Mouse (Mus musculus) lung, embryonic 15.5 days (tissue): ENCODE measurements at regions not wholly inside any gene's neighbourhood (a gene's known extent, or its start where the extent isn't known, plus 50 kb on each side); places are given as distances from the start of the nearest gene placed in this dataset.

Experiments used
- ATAC-seq: fragments of 200-750 bp; cut with Nextera tagmentation; 2 replicates; pipeline ENCODE4 v1.8.0; 2017; ENCODE audit warnings: moderate number of reproducible peaks, borderline replicate concordance; ENCODE audit not compliant: low FRiP score, low TSS enrichment; ENCODE audit errors: extremely low read depth
- H3K27ac ChIP-seq: fragments of 300-500 bp; sonication (generic); 2 replicates; pipeline ENCODE4 v1.5.1; 2015; ENCODE audit warnings: moderate library complexity, mild to moderate bottlenecking, inconsistent platforms
- H3K27me3 ChIP-seq: fragments of 300-500 bp; sonication (generic); 2 replicates; pipeline ENCODE4 v1.6.1; 2015; ENCODE audit warnings: inconsistent platforms
- H3K36me3 ChIP-seq: fragments of 300-500 bp; sonication (generic); 2 replicates; pipeline ENCODE4 v1.6.1; 2015; ENCODE audit warnings: inconsistent platforms
- H3K4me1 ChIP-seq: fragments of 300-500 bp; sonication (generic); 2 replicates; pipeline ENCODE4 v1.6.1; 2015; ENCODE audit warnings: inconsistent platforms
- H3K4me2 ChIP-seq: fragments of 300-500 bp; sonication (generic); 2 replicates; pipeline ENCODE4 v1.6.1; 2015; ENCODE audit warnings: inconsistent platforms, mild to moderate bottlenecking, moderate library complexity
- H3K4me3 ChIP-seq: fragments of 300-500 bp; sonication (generic); 2 replicates; pipeline ENCODE4 v1.5.1; 2015; ENCODE audit warnings: mild to moderate bottlenecking, inconsistent platforms
- H3K9ac ChIP-seq: fragments of 300-500 bp; sonication (generic); 2 replicates; pipeline ENCODE4 v1.6.1; 2015; ENCODE audit warnings: inconsistent platforms
- H3K9me3 ChIP-seq: fragments of 300-500 bp; sonication (generic); 2 replicates; pipeline ENCODE4 v1.6.1; 2016; ENCODE audit warnings: inconsistent platforms
- WGBS: fragments of 180-500 bp; shearing (Covaris S2); methylation state at CpG from one replicate; pipeline ENCODE4 v1.1.7; 2015; 5-methylcytosine and 5-hydroxymethylcytosine counted together

GRCm38 (mm10) chr3:9373896-9374295, 236.0 kb downstream of the Zfp704 start:
- H3K4me3 ChIP-seq = no peak overlapping the region
- WGBS = 47% methylated on average over 1 of the region's 1 CpGs
- H3K4me2 ChIP-seq = no peak overlapping the region

GRCm38 (mm10) chr3:9370096-9370495, 239.8 kb downstream of the Zfp704 start:
- H3K4me3 ChIP-seq = no peak overlapping the region
- ATAC-seq = no peak
- H3K9ac ChIP-seq = no peak overlapping the region
- H3K9me3 ChIP-seq = no peaks in the 10 kb centered on the region
- H3K4me2 ChIP-seq = no peak overlapping the region
- no peaks in the 10 kb centered on the region for H3K36me3 ChIP-seq
- no peak overlapping the region for H3K27ac ChIP-seq
- no peaks in the 10 kb centered on the region for H3K4me1 ChIP-seq
- H3K27me3 ChIP-seq = no peaks in the 10 kb centered on the region
- WGBS = 79% methylated on average over 2 of the region's 2 CpGs

More at GRCm38 (mm10) chr3:9373896-9374295, 236.0 kb downstream of the Zfp704 start:
- Histone ChIP-seq H3K27me3 (no peaks in the 10 kb centered on the region), H3K4me1 (no peaks in the 10 kb centered on the region), H3K36me3 (no peaks in the 10 kb centered on the region), H3K9me3 (no peaks in the 10 kb centered on the region), H3K27ac (no peak overlapping the region), H3K9ac (no peak overlapping the region)
- no peak for ATAC-seq

- Histone ChIP-seq H3K36me3 (no peaks in the 10 kb centered on the region), H3K27ac (no peak overlapping the region), H3K4me2 (no peak overlapping the region), H3K4me3 (no peak overlapping the region), H3K9ac (no peak overlapping the region), H3K4me1 (no peaks in the 10 kb centered on the region), H3K9me3 (no peaks in the 10 kb centered on the region), H3K27me3 (no peaks in the 10 kb centered on the region)
- WGBS = 75% methylated on average over 9 of the region's 9 CpGs
- no peak for ATAC-seq
Observed at GRCm38 (mm10) chr3:9365791-9366190, 244.1 kb downstream of the Zfp704 start.

- 91% methylated on average over 8 of the region's 8 CpGs for WGBS
- Histone ChIP-seq H3K27ac (no peak overlapping the region), H3K9me3 (no peaks in the 10 kb centered on the region), H3K27me3 (no peaks in the 10 kb centered on the region), H3K36me3 (no peaks in the 10 kb centered on the region), H3K9ac (no peak overlapping the region), H3K4me2 (no peak overlapping the region), H3K4me1 (no peaks in the 10 kb centered on the region), H3K4me3 (no peak overlapping the region)
- ATAC-seq = no peak
Observed at GRCm38 (mm10) chr3:9359186-9359585, 250.7 kb downstream of the Zfp704 start.

- Histone ChIP-seq H3K9me3 (no peaks in the 10 kb centered on the region), H3K4me1 (no peaks in the 10 kb centered on the region), H3K27ac (no peak overlapping the region), H3K4me3 (no peak overlapping the region), H3K36me3 (no peaks in the 10 kb centered on the region), H3K9ac (no peak overlapping the region), H3K4me2 (no peak overlapping the region), H3K27me3 (no peaks in the 10 kb centered on the region)
- 41% methylated on average over 12 of the region's 12 CpGs for WGBS
- no peak for ATAC-seq
Observed at GRCm38 (mm10) chr3:9358111-9358510, 251.8 kb downstream of the Zfp704 start.

- H3K27me3 ChIP-seq = no peaks in the 10 kb centered on the region
- no peak overlapping the region for H3K4me3 ChIP-seq
- no peaks in the 10 kb centered on the region for H3K36me3 ChIP-seq
- H3K4me1 ChIP-seq = no peaks in the 10 kb centered on the region
- WGBS = 75% methylated on average over 2 of the region's 2 CpGs
- H3K9me3 ChIP-seq = no peaks in the 10 kb centered on the region
- H3K9ac ChIP-seq = no peak overlapping the region
- H3K27ac ChIP-seq = no peak overlapping the region
- H3K4me2 ChIP-seq = no peak overlapping the region
- ATAC-seq = no peak
Observed at GRCm38 (mm10) chr3:9357639-9358038, 252.2 kb downstream of the Zfp704 start.

GRCm38 (mm10) chr3:9355875-9356274, 254.0 kb downstream of the Zfp704 start:
- Histone ChIP-seq H3K27ac (no peak overlapping the region), H3K27me3 (no peaks in the 10 kb centered on the region), H3K4me1 (no peaks in the 10 kb centered on the region), H3K36me3 (no peaks in the 10 kb centered on the region), H3K9ac (no peak overlapping the region), H3K9me3 (no peaks in the 10 kb centered on the region), H3K4me3 (no peak overlapping the region), H3K4me2 (no peak overlapping the region)
- WGBS = 58% methylated on average over 4 of the region's 4 CpGs
- no peak for ATAC-seq

- H3K27ac ChIP-seq = no peak overlapping the region
- H3K4me2 ChIP-seq = no peak overlapping the region
- H3K36me3 ChIP-seq = no peaks in the 10 kb centered on the region
- no peak overlapping the region for H3K9ac ChIP-seq
- no peak overlapping the region for H3K4me3 ChIP-seq
- no peaks in the 10 kb centered on the region for H3K27me3 ChIP-seq
- no peaks in the 10 kb centered on the region for H3K4me1 ChIP-seq
- no peaks in the 10 kb centered on the region for H3K9me3 ChIP-seq
- WGBS = 74% methylated on average over 11 of the region's 11 CpGs
- ATAC-seq = no peak
Observed at GRCm38 (mm10) chr3:9354756-9355155, 255.1 kb downstream of the Zfp704 start.

- no peak for ATAC-seq
- H3K9me3 ChIP-seq = no peaks in the 10 kb centered on the region
- H3K4me3 ChIP-seq = no peak overlapping the region
- no peak overlapping the region for H3K9ac ChIP-seq
- peaks cover 8% of the 10 kb centered on the region for H3K4me1 ChIP-seq
- no peak overlapping the region for H3K27ac ChIP-seq
- no peak overlapping the region for H3K4me2 ChIP-seq
- no peaks in the 10 kb centered on the region for H3K27me3 ChIP-seq
- H3K36me3 ChIP-seq = no peaks in the 10 kb centered on the region
- WGBS = 68% methylated on average over 7 of the region's 7 CpGs
Observed at GRCm38 (mm10) chr3:9352251-9352650, 257.6 kb downstream of the Zfp704 start.

- Histone ChIP-seq H3K4me2 (no peak overlapping the region), H3K36me3 (no peaks in the 10 kb centered on the region), H3K4me1 (peaks cover 8% of the 10 kb centered on the region), H3K9me3 (no peaks in the 10 kb centered on the region), H3K9ac (no peak overlapping the region), H3K27me3 (no peaks in the 10 kb centered on the region), H3K27ac (no peak overlapping the region), H3K4me3 (no peak overlapping the region)
- WGBS = 84% methylated on average over 4 of the region's 4 CpGs
- no peak for ATAC-seq
Observed at GRCm38 (mm10) chr3:9349822-9350221, 260.1 kb downstream of the Zfp704 start.

- Histone ChIP-seq H3K27ac (no peak overlapping the region), H3K9ac (peak overlapping the region; percentile 48)
Observed at GRCm38 (mm10) chr3:9347446-9347860, 262.4 kb downstream of the Zfp704 start.

GRCm38 (mm10) chr3:9346857-9347445, 262.9 kb downstream of the Zfp704 start:
- H3K4me2 ChIP-seq = peak overlapping the region; percentile 90
- H3K27ac ChIP-seq = no peak overlapping the region
- H3K9ac ChIP-seq = peak overlapping the region; percentile 48
- WGBS = 2% methylated on average over 19 of the region's 27 CpGs
- H3K27me3 ChIP-seq = no peaks in the 10 kb centered on the region
- peak; percentile 86 for ATAC-seq
- H3K36me3 ChIP-seq = no peaks in the 10 kb centered on the region
- H3K4me3 ChIP-seq = peak overlapping the region; percentile 47
- H3K9me3 ChIP-seq = no peaks in the 10 kb centered on the region
- peaks cover 16% of the 10 kb centered on the region for H3K4me1 ChIP-seq

More at GRCm38 (mm10) chr3:9347446-9347860, 262.4 kb downstream of the Zfp704 start:
- peak overlapping the region; percentile 90 for H3K4me2 ChIP-seq
- no peaks in the 10 kb centered on the region for H3K36me3 ChIP-seq
- H3K4me1 ChIP-seq = peaks cover 15% of the 10 kb centered on the region
- H3K4me3 ChIP-seq = peak overlapping the region; percentile 47
- H3K27me3 ChIP-seq = no peaks in the 10 kb centered on the region
- WGBS = 3% methylated on average over 15 of the region's 15 CpGs
- no peaks in the 10 kb centered on the region for H3K9me3 ChIP-seq
- ATAC-seq = peak; percentile 80

- Histone ChIP-seq H3K27me3 (no peaks in the 10 kb centered on the region), H3K4me1 (peaks cover 22% of the 10 kb centered on the region), H3K36me3 (no peaks in the 10 kb centered on the region), H3K4me2 (peak overlapping the region; percentile 90), H3K9ac (peak overlapping the region; percentile 48), H3K27ac (no peak overlapping the region), H3K9me3 (no peaks in the 10 kb centered on the region), H3K4me3 (peak overlapping the region; percentile 47)
- 13% methylated on average over 13 of the region's 13 CpGs for WGBS
- no peak for ATAC-seq
Observed at GRCm38 (mm10) chr3:9346356-9346755, 263.5 kb downstream of the Zfp704 start.
